Mouse (Mus musculus): ENCODE results near the gene Arg1.

GRCm38 (mm10) chr10:24965821-24966550 lies 38.7 kb upstream of the Arg1 start:
- TF ChIP-seq CTCF (IDR thresholded peaks at IDR 0.05; ENCODE audit: low read depth, low read length), result no peak
- TF ChIP-seq POLR2A (IDR thresholded peaks at IDR 0.05; ENCODE audit: borderline replicate concordance, low read depth, low read length), result no peak
